Mouse (Mus musculus): Measurements from ENCODE around the gene Map3k10.
A peak's percentile ranks its signal among the peaks of the same experiment; 100 is the strongest.
"Not testable (repeated sequence)": the region's sequence is repeated elsewhere in the genome, so short reads cannot be mapped to it uniquely, and the experiment has no call there.

Map3k10 gene

DNA sequence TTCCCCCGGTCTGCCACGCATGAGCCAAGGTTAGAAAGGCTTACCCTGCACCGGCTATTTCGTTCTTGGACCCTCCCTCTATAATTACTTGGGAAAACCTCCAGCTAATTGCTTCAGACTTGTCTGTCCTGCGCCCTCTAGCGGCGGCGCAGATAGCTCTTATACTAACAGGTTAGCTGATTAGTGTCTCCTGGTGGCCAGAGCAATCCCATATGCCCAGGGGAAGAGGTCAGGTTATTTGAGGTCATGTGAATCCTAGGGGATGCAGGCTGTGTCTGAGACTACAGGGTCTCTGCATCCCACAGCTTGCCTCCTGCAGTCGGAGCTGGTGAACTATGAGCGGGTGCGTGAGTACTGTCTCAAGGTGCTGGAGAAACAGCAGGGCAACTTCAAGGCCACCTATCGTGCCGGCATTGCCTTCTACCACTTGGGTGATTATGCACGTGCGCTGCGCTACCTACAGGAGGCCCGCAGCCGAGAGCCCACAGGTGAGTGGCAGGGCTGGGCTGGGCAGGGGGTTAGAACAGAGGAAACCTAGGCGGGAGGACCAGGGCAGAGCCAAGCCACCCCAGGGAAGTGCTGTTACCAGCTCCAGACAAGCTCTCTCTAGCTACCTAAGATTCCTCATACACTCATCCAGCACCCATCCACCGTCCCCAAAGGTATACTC is 19.7 kb downstream of the Map3k10 start:
- no peak for DNase-seq (ENCODE audit: low read depth, low spot score)

DNA sequence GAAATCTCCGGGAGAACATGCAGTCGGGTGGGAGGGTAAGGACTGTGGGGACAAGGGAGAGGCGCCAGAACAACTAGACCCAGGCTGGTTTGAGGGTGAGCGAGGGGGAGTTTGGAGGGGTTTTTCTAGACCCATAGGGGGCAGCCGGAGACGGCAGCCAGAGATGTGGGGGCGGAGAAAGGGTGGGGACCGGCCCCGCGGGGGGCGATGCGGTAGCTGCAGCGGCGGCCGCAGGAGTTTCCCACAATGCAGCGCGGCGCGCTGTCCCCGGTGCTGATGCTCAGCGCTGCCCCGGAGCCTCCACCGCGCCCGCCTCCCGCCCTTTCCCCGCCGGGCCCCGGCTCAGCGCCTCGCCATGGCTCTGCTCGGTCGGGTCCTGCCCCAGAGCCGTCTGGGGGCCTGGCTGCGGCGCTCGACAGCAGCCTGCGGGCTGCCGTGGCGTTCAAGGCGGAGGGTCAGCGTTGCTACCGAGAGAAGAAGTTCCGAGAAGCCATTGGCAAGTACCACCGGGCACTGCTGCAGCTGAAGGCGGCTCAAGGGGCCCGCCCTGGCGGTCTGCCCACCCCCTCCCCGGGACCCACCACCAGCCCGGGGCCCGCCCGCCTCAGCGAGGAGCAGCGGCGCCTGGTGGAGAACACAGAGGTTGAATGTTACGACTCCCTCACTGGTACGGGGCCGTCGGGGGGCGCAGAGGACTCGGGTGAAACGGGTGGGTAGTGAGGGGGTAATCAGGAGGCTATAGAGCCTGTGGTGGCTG is 20.5 kb downstream of the Map3k10 start, which contains the start of gene Ttc9b:
Gene Ttc9b, plus strand, starts transcription at position 235 of the 757 bp plus-strand sequence.
- no peak for DNase-seq (ENCODE audit: low read depth, low spot score)

DNA sequence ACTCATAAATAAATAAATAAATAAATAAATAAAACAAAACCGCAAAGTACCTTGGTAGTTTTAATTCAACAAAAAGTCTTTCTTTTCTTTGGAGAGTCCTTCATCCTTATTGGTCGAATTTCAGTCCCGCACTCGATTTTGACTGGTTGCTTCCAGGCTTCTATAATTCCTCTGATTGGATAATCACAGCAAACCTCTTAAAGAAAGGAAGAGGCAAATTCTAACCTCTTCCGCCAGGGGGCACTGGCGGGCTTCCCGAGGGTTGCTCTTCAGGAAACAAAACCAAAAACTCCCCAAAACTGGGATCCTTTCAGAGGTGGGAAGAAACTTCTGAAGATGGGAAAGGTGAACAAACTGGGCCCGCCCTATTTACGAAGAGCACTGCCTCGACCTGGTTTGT is 23.4 kb downstream of the Map3k10 start:
- peak; percentile 83 for DNase-seq (ENCODE audit: low read depth, low spot score)

DNA sequence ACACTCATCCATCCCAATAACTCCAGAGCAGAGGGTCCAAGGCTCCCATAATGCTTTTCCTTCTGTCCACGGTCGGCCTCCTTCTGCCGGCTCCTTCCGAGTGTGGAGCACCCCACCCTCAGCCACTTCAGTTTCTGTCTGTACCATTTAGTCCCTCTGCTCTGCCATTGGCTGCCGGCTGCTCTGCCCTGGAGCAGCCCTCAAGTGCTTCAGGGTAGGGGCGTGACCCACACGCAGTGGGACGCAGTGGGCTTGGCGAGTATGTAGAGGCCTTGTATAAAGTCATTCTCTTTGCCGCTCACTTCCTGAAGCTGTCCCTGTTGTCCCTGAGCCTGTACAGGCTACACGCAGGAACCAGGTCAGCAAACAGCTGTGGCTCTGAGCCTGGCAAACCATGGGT is 24.7 kb downstream of the Map3k10 start:
- no peak for DNase-seq (ENCODE audit: low read depth, low spot score)

DNA sequence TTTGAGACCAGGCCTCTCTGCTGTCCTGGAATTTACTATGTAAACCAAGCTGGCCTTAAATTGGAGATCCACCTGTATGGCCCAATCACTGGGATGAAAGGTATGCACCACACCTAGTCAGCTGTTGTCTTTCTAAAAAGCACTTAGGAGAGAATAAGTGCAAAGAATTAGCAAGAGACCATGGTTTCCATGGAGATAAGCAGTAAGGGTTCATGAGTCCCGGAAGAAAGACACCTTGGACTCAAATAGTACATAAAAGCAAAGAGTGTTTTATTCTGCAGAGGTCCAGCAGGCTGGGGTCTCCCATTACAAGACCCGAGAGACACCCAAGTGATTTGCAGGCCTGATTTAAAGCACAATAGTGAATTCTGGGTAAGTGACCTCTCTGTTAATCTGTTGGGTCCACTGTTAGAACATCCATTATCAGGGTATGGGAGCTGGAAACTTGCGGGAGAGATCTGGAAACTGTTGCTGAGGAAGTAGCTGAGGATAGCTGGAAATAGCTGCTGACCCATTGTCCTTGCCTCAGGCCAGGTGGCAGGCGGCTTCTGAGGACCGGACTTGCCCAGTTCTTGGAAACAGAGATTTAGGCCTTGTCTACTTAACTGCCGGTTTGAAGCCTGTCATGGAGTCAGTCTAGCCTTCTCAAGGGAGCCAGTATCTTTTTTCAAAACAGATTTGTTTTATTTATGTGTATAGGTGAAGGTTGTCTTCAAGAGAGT is 27.0 kb downstream of the Map3k10 start:
- no peak for DNase-seq (ENCODE audit: low read depth, low spot score)

DNA sequence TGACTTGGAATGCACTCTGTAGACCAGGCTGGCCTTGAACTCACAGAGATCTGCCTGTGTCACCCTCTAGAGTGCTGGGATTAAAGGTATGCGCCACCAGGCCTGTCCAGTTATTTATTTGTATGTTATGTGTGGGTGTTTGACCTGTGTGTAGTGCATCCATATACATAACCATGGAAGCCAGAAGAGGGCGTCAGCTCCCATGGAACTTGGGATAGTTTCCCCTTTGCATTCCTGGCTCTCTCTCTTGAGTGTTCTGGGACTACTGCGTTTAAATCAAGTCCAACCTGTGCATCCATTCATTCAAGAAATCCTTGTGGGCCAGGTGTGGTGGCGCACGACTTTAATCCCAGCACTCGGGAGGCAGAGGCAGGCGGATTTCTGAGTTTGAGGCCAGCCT is 27.9 kb downstream of the Map3k10 start:
- no peak for DNase-seq (ENCODE audit: low read depth, low spot score)

DNA sequence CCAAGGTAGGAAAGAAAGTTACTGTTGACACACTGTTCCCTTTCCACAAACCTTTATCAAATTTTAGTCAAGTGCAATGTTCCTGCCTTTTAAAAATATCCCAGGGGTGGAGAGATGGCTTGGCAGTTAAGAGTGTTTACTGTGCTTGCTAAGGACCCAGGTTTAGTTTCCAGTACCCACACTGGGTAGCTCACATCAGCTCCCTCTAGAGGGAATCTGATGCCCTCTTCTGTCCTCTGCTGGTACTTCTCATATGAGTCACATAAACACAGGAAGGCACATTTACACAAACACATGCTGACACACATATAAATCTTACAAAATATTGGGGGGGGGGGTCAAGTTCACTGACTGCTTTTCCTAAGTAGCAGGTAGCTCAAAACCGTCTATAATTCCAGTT is 29.9 kb downstream of the Map3k10 start:
- peak; percentile 19 for DNase-seq (ENCODE audit: low read depth, low spot score)

DNA sequence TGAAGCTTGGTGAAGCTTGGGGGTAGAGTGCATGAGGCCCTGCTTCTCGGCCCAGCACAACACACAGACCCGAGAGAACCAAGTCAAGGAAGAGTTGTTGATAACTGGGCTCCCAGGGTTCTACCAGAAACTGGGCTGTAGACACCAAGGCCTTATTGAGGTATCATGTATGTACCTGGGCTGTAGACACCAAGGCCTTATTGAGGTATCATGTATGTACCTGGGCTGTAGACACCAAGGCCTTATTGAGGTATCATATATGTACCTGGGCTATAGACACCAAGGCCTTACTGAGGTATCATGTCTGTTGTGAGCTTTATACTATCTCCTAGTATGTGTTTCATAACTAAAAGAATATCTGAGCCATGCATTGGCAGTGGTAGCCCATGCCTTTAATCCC is 39.3 kb downstream of the Map3k10 start:
- DNase-seq (ENCODE audit: low read depth, low spot score): not testable (repeated sequence)

DNA sequence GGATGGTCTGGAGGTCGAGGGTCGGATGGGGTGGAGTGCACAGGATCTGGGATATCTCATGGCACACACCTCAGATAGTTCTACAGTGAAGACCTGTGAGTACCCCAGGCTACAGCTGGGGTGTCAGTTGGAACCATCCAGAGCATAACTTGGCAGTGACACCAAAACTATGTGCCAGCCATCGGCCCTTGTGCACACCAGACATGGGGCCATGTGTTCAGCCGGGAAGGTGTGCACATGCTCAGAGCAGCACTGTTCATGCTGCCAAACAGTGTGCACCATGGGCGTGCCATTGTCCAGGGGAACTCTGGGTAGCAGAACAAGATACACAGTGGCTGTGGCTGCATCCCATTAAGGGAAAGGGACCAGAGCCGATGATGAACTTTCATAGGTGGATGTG is 39.7 kb downstream of the Map3k10 start:
- no peak for DNase-seq (ENCODE audit: low read depth, low spot score)

DNA sequence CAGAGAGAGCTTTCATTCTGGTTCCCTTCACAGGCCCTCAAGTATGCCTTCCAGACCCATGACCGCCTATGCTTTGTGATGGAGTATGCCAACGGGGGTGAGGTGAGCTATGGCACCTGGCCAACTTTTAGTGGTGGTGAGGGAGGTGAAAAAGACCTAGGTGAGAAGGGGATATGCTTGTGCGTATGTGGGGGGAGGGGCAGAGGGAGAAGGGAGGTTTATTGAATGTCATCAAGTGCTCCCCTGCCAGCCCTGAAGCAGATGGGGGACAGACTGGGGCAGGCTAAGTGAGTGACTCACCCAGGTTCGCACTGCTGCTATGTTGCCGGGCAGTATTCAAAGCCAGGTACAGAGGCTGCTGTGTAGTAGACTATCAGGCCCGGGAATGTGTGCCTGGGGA is 41.2 kb downstream of the Map3k10 start:
- no peak for DNase-seq (ENCODE audit: low read depth, low spot score)

DNA sequence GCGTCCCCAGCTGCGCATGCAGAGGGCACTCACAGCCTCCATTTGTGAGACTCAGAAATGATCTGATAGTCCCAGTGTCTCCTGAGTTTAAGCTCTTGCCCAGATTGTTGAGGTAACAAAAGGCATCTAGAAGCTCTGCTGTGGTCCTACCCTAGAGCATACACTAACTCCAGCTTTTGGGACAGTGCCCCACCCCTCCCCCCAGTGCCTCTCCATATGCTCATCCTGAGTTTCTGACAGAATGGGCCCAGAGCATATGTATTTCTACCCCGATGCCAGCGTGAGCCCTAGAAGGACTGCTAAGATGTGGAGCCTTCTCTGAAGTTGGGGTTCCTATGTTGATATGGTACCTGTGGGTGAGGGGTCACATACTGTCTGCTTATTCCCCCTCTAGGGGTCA is 43.0 kb downstream of the Map3k10 start:
- no peak for DNase-seq (ENCODE audit: low read depth, low spot score)

DNA sequence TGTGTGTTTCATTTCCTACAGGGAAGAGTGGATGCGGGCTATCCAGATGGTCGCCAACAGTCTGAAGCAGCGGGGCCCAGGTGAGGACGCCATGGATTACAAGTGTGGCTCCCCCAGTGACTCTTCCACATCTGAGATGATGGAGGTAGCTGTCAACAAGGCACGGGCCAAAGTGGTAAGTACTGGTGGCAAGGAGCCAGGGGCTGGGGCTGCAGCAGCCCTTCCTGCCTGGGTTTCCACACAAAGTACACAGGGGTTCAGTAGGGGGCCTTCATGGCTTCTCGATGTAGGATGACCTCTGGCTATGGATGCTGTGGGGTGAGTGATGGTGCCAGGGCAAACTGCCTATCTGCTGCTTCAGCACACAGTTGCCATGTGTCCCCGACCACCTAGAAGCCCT is 45.6 kb downstream of the Map3k10 start:
- not testable (repeated sequence) for DNase-seq (ENCODE audit: low read depth, low spot score)

DNA sequence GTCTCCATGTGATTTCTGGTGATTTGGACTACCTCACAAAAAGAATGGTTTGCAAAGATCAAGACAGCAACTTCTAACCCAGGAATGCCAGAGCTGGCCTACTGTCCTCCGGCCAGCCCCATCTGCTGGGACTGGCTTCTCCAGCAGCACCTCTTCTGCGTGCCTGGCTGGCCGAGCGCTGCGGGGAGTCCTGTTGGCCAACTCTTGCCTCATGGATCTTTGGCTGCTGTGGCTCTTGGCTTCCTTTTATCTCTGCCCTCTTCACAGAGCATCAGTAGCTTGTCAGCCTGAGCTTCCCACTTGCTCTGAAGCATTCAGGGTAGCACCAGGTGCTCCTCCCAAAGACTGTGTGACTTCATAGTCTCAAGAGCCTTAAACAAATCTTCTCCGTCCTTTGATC is 46.2 kb downstream of the Map3k10 start:
- no peak for DNase-seq (ENCODE audit: low read depth, low spot score)

DNA sequence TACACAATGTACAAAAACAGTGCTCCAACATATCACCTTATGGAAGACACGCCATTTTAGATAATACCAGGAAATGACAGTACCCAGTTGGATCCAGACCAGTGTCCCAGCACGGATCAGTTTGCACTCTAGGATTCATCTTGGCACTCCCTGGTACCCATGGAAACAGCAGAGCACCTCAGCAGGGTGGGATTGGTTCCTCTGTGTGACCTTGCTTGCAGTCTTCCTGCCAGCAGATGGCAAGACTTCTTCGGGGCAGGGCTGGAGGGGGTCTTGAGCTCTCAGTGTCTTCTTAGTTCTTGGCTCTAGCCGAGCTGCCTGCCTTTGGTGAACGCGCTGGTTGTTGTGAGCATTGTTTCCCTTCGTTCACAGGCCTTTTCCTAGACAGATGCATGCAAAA is 46.7 kb downstream of the Map3k10 start:
- no peak for DNase-seq (ENCODE audit: low read depth, low spot score)

DNA sequence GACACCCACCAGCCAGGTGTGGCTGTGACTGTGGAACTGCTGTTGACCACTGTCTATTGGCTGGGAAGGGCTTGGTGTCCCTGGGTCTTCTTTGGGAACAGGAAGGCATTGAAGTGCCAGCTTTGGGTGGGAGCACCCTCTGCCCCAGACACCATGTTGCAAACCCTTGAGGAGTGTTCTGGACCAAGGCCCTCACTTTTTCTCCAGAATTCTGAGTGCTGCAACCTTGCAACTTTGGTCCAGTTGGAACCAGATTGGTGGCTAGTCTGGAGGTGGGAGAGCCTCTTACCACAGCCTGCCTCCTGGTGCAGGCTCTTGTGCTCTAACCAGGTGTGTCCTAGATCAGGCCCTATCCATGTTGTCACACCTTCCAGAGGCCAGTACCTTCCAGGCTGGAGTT is 49.4 kb downstream of the Map3k10 start:
- no peak for DNase-seq (ENCODE audit: low read depth, low spot score)

DNA sequence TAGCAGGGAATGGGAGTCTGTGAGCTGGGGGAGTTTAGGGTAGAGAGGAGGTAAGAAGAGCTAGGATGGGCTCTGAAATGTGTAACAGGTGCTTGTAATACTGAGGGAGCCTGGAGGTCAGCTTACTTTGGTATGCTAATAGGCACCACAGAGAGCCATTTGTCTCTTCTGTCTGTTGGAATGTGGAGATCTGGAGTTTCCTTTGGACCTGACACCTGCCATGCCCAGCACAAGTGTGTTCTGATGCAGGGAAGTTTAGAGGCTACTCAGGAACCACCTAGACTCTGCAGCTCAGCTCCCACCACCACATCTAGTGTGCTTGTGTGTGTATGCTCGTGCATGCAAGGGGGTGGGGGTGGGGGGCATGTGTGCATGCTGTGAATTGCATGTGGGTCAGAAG is 52.2 kb downstream of the Map3k10 start:
- DNase-seq (ENCODE audit: low read depth, low spot score): no peak

DNA sequence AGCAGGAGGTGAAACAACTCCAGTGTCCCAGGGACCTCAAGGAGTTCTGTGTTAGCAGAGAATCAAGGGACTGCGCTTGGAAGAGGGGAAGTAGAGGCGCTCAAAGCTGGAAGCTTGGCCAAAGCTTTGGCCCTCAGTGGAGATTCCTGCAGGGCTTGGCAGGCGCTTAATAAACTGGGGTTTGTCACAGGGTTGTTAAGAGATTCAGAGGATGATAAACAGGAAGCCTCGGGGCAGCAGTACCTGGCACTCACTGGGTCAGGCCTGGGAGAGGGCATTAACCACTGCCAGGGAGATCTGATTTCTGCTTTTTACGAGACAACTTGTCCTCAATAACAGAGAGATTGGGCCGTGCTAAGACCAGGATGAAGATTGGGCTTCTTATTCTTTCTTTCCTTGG is 53.4 kb downstream of the Map3k10 start:
- no peak for DNase-seq (ENCODE audit: low read depth, low spot score)

DNA sequence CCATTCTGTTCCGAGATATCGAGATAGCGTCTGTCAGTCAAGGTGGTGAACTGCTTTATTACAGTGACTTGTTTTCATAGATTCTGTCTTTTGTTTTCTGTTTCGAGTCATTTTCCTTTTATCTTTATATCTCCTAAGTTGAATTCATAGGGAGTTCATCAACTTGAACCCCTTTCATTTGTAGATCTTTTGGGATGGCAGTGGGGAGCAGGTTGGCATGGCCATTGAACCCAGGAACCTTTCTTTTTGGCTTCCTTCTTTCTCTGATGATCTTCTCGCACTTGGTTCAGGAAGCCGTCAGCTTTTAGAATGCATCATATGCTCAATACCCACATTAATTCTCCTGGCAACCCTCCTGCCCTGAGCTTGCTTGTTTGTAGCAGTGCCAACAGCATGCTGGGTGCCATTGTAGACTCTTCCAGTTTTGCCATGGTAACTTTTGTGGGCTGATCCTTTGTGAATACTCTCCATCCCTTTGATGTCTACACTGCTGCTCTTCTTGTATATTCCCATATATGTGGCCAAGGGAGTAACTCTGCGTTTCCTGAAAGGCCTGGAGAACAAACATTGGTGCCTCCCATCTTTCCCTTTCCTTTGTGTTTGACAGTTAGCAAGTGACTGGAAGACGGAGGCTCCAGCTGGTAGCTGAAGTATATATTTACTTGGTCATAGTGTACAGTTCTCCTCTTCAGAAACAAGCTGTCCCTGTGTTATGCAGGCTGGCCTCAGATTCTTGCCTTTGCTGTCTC is 60.5 kb downstream of the Map3k10 start:
- no peak for DNase-seq (ENCODE audit: low read depth, low spot score)

DNA sequence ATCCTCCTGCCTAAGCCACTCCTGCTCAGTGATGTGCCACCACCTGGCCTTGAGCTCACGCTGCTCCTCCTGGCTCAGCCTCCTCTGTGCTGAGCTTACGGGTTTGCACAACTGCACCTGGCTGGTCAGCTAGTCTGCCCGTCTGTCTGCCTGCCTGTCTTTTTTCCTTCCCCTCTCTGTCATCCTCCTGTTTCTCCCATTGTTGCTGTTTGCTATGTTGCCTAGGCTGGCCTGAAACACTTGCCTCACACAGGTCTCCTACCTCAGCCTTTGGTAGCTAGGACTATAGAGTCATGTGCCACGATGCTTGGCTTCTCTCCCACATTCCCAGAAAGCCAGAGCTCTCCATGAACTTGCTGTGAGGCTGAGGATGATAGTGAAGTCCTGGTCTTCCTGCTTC is 61.5 kb downstream of the Map3k10 start:
- DNase-seq (ENCODE audit: low read depth, low spot score): no peak

DNA sequence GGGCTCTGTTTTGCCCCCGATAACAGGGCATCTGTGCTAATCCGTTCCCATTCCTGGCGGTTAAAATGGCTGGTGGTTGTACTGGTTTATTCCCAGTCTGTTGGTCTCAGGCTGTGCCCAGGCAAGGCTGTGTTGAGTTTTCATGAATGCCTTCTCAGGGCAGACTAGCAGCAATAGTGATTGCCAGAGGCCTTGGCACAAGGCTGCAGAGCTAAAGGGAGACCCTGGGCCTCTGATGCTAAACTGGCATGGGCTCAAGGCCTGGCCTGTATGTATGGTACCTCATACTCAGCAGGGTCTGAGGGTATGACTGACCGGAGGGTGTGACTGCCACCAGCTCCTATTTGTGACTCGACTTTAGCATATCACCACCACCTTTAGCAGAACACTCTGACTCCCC is 63.5 kb downstream of the Map3k10 start:
- no peak for DNase-seq (ENCODE audit: low read depth, low spot score)

DNA sequence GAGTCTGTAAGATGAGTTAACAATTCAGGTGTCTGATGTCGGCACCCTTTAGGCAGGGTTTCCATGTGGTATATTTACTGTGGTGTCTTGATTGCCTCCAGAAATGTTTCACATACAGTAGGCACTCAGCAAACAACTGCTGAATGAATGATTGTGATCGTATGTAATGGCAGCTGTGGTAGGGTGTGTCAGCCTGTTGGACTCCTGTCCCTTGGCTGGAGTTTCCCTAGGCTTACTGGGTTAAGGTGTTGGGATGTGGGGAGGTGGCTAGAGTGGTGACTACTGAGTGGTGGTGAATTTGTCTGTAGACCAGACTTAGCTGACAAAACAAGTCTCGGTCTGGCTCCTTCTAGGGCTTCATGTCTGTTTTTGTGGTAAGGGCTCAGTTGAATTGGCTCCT is 64.0 kb downstream of the Map3k10 start:
- DNase-seq (ENCODE audit: low read depth, low spot score): no peak

DNA sequence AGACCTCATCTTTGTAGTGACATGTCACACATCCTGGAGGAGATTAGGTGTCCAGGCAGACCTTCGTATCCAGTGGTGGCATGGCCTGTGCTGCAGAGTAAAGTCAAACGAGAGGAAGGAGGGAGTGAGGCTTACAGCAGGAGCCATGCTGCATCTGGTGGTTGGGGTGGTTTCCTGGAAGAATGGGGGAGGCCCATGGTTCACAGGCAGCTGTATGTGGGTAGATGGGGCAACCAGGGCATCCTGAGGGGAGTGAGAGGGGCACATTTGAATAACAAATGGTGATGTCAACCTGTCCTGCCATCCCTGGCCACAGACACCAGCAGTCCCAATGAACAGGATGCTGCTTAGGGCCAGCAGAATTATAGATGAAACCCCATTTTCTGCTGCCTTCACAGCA is 64.7 kb downstream of the Map3k10 start:
- no peak for DNase-seq (ENCODE audit: low read depth, low spot score)
